ENCODE assay signal across 16 mouse cellular contexts in genomic region chr1:191622801-191623200, GRCm38 (mm10). TPM values are rescaled to one million over a fixed set of nuclear protein-coding genes. Genes with fewer than 3 reads are reported as not detected.
DNase-seq lines count a peak whose midpoint lies in the region.
"Had no signal": no experiment of that assay in that cellular context is flagged by ENCODE, and none has a peak within 500 bp of the region (broad histone marks: within the 10 kb centered on the region; RNA-seq: fewer than 3 reads in every experiment).

No protein-coding gene starts in this region.

- WGBS in forebrain, embryonic 10.5 days, result 95% methylated on average over 8 of the region's 8 CpGs

- no peak overlapping the region for H3K27ac ChIP-seq in forebrain, embryonic 10.5 days
- H3K27ac ChIP-seq: embryonic facial prominence, embryonic 12.5 days; hindbrain, embryonic 15.5 days; kidney, postnatal 0 days; limb, embryonic 12.5 days had no signal

- peak; percentile 26 for DNase-seq in adrenal gland, postnatal 25 days
- no peak for DNase-seq in adrenal gland, adult 8-10 months
- peak; percentile 54 for DNase-seq in right cerebral cortex, adult 18-20 months
- no peak for DNase-seq in right cerebral cortex, postnatal 14 days
- DNase-seq in heart, postnatal 10 days, result peak; percentile 73 to 82
- no peak for DNase-seq in forebrain, embryonic 10.5 days (ENCODE audit: extremely low spot score, low spot score)
- DNase-seq in spleen, postnatal 36 days (ENCODE audit: low spot score in 2 of 2), result no peak
- DNase-seq in retina, postnatal 1 day, result no peak
- DNase-seq: B cell, adult 2 months; cerebellum, adult 9-11 months; lung, adult 18-20 months had no signal

- peaks cover 13% of the 10 kb centered on the region; the same call in 1 of the 2 replicates for H3K27me3 ChIP-seq in forebrain, embryonic 10.5 days (ENCODE audit: poor library complexity, severe bottlenecking)
- H3K27me3 ChIP-seq: embryonic facial prominence, embryonic 12.5 days; hindbrain, embryonic 15.5 days; limb, embryonic 12.5 days had no signal

- peaks cover 69% of the 10 kb centered on the region for H3K36me3 ChIP-seq in forebrain, embryonic 10.5 days (replicated peaks)

- H3K4me1 ChIP-seq in forebrain, embryonic 10.5 days, result peaks cover 10% of the 10 kb centered on the region; the same call in 1 of the 2 replicates
- H3K4me1 ChIP-seq: embryonic facial prominence, embryonic 12.5 days; hindbrain, embryonic 15.5 days had no signal

- no peak overlapping the region for H3K4me3 ChIP-seq in forebrain, embryonic 10.5 days
- H3K4me3 ChIP-seq: embryonic facial prominence, embryonic 12.5 days; hindbrain, embryonic 15.5 days; limb, embryonic 12.5 days; myocyte had no signal

- intact Hi-C loops in heart, postnatal 10 days (cut with DNase I), result no loop called here

- H3K9me3 ChIP-seq in forebrain, embryonic 10.5 days, result no peaks in the 10 kb centered on the region
- H3K9me3 ChIP-seq: embryonic facial prominence, embryonic 12.5 days; hindbrain, embryonic 15.5 days; limb, embryonic 12.5 days had no signal

RNA-seq across cellular contexts. Expression of gene Ints7, which starts 47.4 kb away (rescaled TPM):
- total RNA-seq in adrenal gland, postnatal 25 days (2021), result 28.3 and 43.2 TPM in 2 replicates
- total RNA-seq in adrenal gland, adult 8-10 months (2022), result 10 to 100 TPM; 22.5 to 31.1 (median 24.6) TPM
- total RNA-seq in heart, postnatal 10 days (2021), result 10 to 100 TPM; 23.0 to 23.2 TPM
- 84.2 and 92.6 TPM in 2 replicates for polyA plus RNA-seq in forebrain, embryonic 10.5 days (2016; fragmentation: Nextera tagmentation; extraction: Ambion mirVana)

RNA-seq across cellular contexts. Expression of gene Dtl, which starts 47.5 kb away (rescaled TPM):
- 4.6 and 5.3 TPM in 2 replicates for total RNA-seq in adrenal gland, postnatal 25 days (2021)
- 1 to 10 TPM in 1 of 4 experiments, under 1 TPM in 3; 0.64 to 1.7 (median 0.79) TPM for total RNA-seq in adrenal gland, adult 8-10 months (2022)
- total RNA-seq in heart, postnatal 10 days (2021), result 1 to 10 TPM; 4.9 to 6.3 TPM
- polyA plus RNA-seq in forebrain, embryonic 10.5 days (2016; fragmentation: Nextera tagmentation; extraction: Ambion mirVana), result 97.9 and 99.8 TPM in 2 replicates

Comparison
In these comparisons a context has a peak if more than half of its experiments do, and no peak if none do; other contexts are left out.
1. DNase-seq: peak in adrenal gland, postnatal 25 days (single experiment), right cerebral cortex, adult 18-20 months (single experiment) and heart, postnatal 10 days (2 of 2); none in adrenal gland, adult 8-10 months (single experiment), right cerebral cortex, postnatal 14 days (single experiment), forebrain, embryonic 10.5 days (single experiment), spleen, postnatal 36 days (0 of 2) and retina, postnatal 1 day (single experiment).